Mouse (Mus musculus): ENCODE results near the gene Thrap3.
"Not testable (repeated sequence)": the region's sequence is repeated elsewhere in the genome, so short reads cannot be mapped to it uniquely, and the experiment has no call there.

Thrap3 gene

DNA sequence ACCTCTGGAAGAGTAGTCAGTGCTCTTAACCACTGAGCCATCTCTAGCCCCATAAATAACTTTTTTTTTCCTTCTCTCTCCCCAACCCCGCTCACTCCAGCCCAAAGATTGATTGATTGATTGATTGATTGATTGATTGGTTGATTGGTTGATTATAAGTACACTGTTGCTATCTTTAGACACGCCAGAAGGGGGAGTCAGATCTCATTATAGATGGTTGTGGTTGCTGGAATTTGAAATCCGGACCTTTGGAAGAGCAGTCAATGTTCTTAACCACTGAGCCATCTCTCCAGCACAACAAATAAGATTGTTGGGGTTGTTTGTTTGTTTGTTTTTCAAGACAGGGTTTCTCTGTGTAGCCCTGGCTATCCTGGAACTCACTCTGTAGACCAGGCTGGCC lies 17.0 kb upstream of the Thrap3 start:
- DNase-seq (ENCODE audit: low spot score in 2 of 2) = not testable (repeated sequence)

- DNase-seq (ENCODE audit: low spot score in 2 of 2) = no peak
Observed at GRCm38 (mm10) chr4:126217771-126218170, 15.2 kb upstream of the Thrap3 start.

DNA sequence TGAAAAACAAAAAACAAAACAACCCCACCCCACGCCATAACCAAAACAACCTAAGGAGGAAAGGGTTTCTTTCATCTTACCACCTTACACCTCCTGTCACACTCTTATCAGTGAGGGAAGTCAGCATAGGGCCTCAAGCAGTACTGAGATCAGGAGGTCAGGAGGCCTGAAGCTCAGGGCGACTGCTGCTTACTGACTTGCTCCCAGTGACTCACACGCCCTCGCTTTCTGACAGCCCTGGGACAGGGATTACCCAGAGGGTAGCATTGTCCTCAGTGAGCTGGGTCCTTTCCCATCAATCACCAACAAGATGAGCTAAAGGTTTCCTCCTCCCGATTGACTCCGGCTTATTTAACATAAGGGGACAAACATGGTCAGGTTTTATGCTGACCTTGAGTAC lies 4.5 kb upstream of the Thrap3 start:
- DNase-seq (ENCODE audit: low spot score in 2 of 2) = no peak

DNA sequence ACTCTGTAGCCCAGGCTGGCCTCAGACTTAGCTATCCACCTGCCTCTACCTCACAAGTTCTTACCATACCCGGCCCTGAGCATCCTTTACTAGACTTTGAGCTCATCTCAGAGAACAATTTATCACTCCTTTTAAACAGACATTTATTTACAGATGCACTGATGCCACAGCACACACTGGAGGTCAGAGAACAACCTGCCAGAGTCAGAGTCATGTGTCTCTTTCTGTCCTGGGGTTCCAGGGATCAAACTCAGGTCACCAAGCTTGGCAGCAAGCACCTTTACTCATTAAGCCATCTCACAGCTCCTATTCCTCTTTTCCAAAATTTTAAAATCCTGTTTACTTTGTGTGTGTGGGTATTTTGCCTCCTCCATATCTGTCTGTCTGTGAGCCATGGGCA lies 2.8 kb upstream of the Thrap3 start:
- DNase-seq (ENCODE audit: low spot score in 2 of 2) = no peak

DNA sequence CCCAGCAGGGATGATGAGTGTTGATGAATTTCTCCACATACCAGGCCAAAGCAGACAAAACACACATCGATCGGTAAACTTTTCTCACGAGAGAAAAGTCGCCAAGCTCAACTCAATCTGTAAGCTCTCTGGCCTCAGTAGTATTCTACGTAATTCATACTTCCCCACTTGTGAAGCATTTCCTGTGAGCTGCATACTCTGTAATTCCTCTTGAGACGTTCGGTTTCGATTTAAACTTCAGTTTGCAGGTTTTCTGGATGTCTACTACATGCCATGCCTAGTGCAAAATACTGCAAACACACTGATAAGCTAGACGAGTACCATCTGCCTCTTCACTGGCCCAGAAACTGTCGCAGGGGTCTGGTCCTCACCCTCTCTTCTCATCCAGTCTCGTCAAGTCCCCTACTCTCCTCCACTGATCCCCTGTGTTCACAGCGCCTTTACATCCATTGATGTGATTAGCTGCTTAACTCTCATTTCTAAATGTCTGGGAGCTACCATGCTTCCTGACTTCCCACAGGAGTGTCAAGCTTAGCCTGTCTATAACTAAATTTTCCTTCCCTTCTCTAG lies 2.2 kb upstream of the Thrap3 start:
- DNase-seq (ENCODE audit: low spot score in 2 of 2) = peak; percentile 29 to 37

DNA sequence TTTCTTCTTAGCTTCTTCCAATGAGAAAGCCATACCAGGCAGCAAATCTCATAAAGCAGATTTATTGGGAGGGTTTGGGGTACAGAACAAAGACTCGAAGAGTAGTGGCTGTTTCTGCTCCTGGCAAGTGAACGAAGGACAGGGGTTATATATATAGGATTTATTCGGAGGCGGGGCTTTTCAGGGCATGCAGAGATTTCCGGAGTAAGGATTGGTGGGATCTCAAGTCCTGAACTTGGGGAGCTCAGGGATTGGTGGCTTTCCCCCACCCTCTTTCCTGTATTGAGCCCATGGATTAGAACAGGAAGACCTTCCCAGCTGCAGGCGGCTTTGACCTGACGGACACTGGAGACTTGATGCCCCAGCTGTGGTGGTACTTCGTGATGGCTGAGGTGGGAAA lies 1.5 kb upstream of the Thrap3 start:
- no peak for DNase-seq (ENCODE audit: low spot score in 2 of 2)

DNA sequence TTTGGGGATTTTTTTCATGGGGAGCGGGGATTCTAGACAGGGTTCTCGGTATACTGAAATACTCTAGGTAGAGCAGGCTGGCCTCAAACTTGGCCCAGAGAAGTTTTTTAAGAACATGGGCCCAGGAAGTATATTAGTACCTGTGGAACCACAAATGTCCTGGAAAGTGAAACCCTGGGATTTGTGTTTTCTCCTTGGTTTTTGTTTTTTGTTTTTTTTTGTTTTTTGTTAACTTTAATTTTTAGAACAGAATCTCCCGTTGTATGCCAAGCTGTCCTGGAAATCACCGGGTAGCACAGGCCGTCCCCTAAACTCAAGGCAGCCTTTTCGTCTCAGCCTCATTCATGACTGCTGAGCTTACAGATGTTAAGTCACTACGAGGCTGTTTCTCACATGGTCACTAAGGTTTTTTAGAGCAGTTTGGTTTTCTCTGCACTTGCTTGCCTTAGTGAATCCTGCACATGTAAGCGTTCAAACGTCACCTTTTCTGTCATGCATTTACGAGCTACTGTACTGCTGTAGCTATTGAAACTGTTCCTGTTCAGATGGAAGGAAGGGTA lies 856 bp upstream of the Thrap3 start:
- peak in 1 of 2 experiments; percentile 26 for DNase-seq (ENCODE audit: low spot score in 2 of 2)

- peak; percentile 49 to 61 for DNase-seq (ENCODE audit: low spot score in 2 of 2)
Observed at GRCm38 (mm10) chr4:126201514-126202302, 852 bp downstream of the Thrap3 start.

- DNase-seq (ENCODE audit: low spot score in 2 of 2) = no peak
Observed at GRCm38 (mm10) chr4:126200656-126201055, 1.9 kb downstream of the Thrap3 start.

- DNase-seq (ENCODE audit: low spot score in 2 of 2) = no peak
Observed at GRCm38 (mm10) chr4:126200036-126200435, 2.5 kb downstream of the Thrap3 start.

DNA sequence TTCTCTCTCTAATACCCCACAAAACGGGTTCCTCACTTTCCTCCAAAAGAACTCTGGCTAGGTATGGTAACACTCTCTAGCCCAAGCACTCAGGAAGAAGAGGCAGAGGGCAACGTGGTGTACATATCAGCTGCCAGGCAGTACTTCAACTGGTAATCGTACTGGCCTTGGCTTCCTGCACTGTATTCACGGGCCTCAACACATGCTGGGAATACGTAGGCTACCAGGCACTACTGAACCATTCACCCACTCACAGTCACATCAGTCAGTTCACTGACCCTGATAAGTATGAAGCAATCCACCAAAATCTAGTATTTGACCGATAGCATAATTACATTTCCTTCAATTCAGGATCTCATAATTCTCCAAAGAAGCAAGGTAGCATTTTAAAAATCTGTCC lies 3.0 kb downstream of the Thrap3 start:
- no peak for DNase-seq (ENCODE audit: low spot score in 2 of 2)

DNA sequence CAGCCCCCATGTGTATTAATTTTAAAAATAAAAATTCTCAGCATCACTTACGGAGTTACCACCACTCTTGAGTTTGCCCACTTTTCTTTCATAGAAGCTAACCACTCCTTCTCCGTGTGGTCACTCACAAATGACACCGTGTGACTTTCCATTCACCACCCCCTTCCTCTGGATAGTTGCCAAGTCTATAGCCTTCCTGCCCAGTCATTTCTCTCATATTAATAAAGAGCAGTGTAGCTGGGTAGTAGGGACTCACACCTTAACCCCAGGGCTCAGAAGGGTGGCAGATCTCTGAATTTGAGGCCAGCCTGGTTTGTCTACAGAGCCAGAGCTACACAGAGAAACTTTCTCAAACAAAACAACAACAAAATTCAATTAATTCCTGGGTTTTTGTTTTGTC lies 5.1 kb downstream of the Thrap3 start:
- DNase-seq (ENCODE audit: low spot score in 2 of 2) = peak; percentile 76 to 91

- DNase-seq (ENCODE audit: low spot score in 2 of 2) = no peak
Observed at GRCm38 (mm10) chr4:126194916-126195315, 7.6 kb downstream of the Thrap3 start.

- DNase-seq (ENCODE audit: low spot score in 2 of 2) = no peak
Observed at GRCm38 (mm10) chr4:126194216-126194615, 8.3 kb downstream of the Thrap3 start.

DNA sequence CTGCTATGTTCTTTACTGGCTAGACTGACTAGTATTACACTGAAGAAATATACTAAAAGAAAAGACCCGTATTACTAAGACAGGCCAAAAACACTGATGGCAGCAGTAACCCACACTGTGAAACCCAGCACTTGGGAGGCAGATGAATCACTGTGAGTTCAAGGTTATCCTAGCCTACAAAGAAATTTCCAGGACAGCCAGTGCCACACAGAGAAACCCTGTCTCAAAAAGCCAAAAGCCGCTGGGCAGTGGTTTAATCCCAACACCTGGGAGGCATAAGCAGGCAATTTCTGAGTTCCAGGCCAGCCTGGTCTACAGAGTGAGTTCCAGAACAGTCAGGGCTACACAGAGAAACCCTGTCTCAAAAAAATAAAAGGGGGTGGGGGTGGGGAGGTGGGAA lies 11.9 kb downstream of the Thrap3 start:
- no peak for DNase-seq (ENCODE audit: low spot score in 2 of 2)

DNA sequence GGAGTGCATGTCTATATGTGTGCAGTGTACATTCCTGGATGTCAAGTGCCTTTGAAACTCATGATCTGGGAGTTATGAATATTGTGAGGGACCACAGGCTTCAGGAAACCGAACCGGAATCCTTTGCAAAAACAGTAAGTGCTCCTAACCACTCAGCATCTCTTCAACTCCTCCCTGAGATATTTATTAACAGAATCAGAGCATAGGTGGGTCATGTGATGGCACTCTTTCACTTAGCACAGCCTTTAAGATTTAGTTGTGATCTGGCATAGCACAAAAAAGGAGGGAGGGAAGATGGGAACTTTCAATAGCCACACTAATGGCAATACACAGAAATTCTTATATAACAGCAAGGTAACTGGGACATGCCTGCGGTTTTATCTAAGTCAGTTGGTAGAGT lies 15.5 kb downstream of the Thrap3 start:
- DNase-seq (ENCODE audit: low spot score in 2 of 2) = no peak

GRCm38 (mm10) chr4:126183034-126183433 lies 19.5 kb downstream of the Thrap3 start:
- DNase-seq (ENCODE audit: low spot score in 2 of 2) = no peak

GRCm38 (mm10) chr4:126181170-126181957 lies 21.2 kb downstream of the Thrap3 start:
- peak; percentile 58 to 61 for DNase-seq (ENCODE audit: low spot score in 2 of 2)

GRCm38 (mm10) chr4:126175980-126176379 lies 26.6 kb downstream of the Thrap3 start:
- DNase-seq (ENCODE audit: low spot score in 2 of 2) = not testable (repeated sequence)

- DNase-seq (ENCODE audit: low spot score in 2 of 2) = no peak
Observed at GRCm38 (mm10) chr4:126173800-126174199, 28.8 kb downstream of the Thrap3 start.

DNA sequence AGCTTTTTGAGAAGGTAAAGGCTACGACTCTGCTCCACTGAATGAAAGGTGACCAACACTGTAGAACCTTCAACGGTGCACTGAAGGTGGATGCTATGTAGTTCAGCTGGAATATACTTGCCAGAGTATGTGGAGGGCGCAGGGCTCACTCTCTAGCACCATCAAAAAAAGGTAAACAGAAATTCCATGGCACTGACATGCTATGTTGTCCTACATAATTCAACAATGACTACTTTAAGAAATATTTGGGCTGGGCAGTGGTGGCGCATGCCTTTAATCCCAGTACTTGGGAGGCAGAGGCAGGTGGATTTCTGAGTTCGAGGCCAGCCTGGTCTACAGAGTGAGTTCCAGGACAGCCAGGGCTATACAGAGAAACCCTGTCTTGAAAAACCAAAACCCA lies 31.8 kb downstream of the Thrap3 start:
- not testable (repeated sequence) for DNase-seq (ENCODE audit: low spot score in 2 of 2)

DNA sequence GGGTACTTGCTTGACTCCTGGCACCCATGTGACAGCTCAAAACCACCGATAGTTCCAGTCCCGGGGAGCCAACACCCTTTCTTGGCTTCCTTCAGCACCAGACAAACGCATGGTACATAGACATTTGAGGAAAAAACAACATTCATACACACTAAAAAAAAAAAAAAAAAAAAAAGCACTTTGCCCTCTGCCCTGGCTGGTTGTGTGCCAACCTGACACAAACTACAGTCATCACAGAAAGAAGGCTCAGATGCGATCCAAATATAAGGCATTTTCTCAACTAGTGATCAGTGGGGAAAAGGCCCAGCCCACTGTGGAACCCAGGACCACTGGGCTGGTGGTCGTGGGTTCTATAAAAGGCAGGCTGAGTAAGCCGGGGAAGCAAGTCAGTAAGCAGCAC lies 33.7 kb downstream of the Thrap3 start:
- no peak for DNase-seq (ENCODE audit: low spot score in 2 of 2)

Measured in natural killer cell, adult 2 months (primary cell).